Mouse (Mus musculus) CH12.LX (cell line): ENCODE results near the gene Bcas3. TPM values are rescaled to one million over a fixed set of nuclear protein-coding genes. Genes with fewer than 3 reads are reported as not detected.
A peak's percentile ranks its signal among the peaks of the same experiment; 100 is the strongest.

Experiments used
- DNase-seq: peaks from one replicate; pipeline ENCODE4 v3.0.0-alpha.2; 2013; ENCODE audit errors: extremely low read depth
- H3K27ac ChIP-seq: 2 replicates; pipeline ENCODE4 v1.5.1; 2012; ENCODE audit warnings: low read depth, mild to moderate bottlenecking, control low read depth, moderate library complexity; ENCODE audit not compliant: insufficient read depth
- H3K27me3 ChIP-seq: replicated peaks from 2 replicates; pipeline ENCODE3; 2012; ENCODE audit warnings: inconsistent platforms
- H3K36me3 ChIP-seq, 2 experiments: replicated peaks in 1 of 2; 2 replicates each; pipeline versions ENCODE3 to v1.6.1; 2012; ENCODE audit warnings: inconsistent platforms in 1 of 2, low read length in 1 of 2, mild to moderate bottlenecking in 1 of 2, mixed read lengths in 1 of 2, moderate library complexity in 1 of 2; ENCODE audit not compliant: control insufficient read depth in 1 of 2, insufficient read depth in 1 of 2
- H3K4me1 ChIP-seq, 2 experiments: 2 replicates each; pipeline ENCODE4 v1.6.1; 2012; ENCODE audit warnings: inconsistent platforms in 1 of 2, moderate library complexity in 1 of 2; ENCODE audit not compliant: insufficient read depth in 2 of 2, control insufficient read depth in 1 of 2
- H3K4me2 ChIP-seq: 2 replicates; pipeline ENCODE4 v1.6.1; 2012; ENCODE audit warnings: low read depth, mild to moderate bottlenecking, control low read depth; ENCODE audit not compliant: poor library complexity, insufficient read depth, severe bottlenecking
- H3K4me3 ChIP-seq, 3 experiments: fragments of 150-350 bp in 1 of 3; sonication (generic) in 1 of 3; replicated peaks in 1 of 3; 2 replicates each; pipeline versions ENCODE3 to v1.5.1; 2011 to 2012; ENCODE audit warnings: low read depth in 2 of 3, low read length in 2 of 3, mild to moderate bottlenecking in 2 of 3, moderate library complexity in 2 of 3, control low read depth in 1 of 3, improper control_type of control experiment in 1 of 3, inconsistent platforms in 1 of 3, mixed read lengths in 1 of 3; ENCODE audit not compliant: poor library complexity in 1 of 3
- H3K79me2 ChIP-seq: replicated peaks from 2 replicates; pipeline ENCODE4 v1.6.1; 2012; ENCODE audit warnings: mild to moderate bottlenecking, moderate library complexity; ENCODE audit not compliant: control insufficient read depth, poor library complexity, insufficient read depth, severe bottlenecking; ENCODE audit errors: extremely low read depth
- H3K9ac ChIP-seq: 2 replicates; pipeline ENCODE4 v1.6.1; 2012; ENCODE audit warnings: low read depth, mild to moderate bottlenecking, control low read depth, moderate library complexity; ENCODE audit not compliant: insufficient read depth
- H3K9me3 ChIP-seq: replicated peaks from 2 replicates; pipeline ENCODE3; 2012; ENCODE audit warnings: low read length, inconsistent platforms, mixed read lengths
- BHLHE40 ChIP-seq: IDR thresholded peaks from 2 replicates; pipeline ENCODE4 v1.6.1; 2011; ENCODE audit warnings: mild to moderate bottlenecking, low read depth, low read length, improper control_type of control experiment
- CHD2 ChIP-seq: IDR thresholded peaks from 2 replicates; pipeline ENCODE4 v1.6.1; 2011; ENCODE audit warnings: low read length, improper control_type of control experiment
- CTCF ChIP-seq, 2 experiments: IDR thresholded peaks in 1 of 2; conservative IDR thresholded peaks in 1 of 2; 2 replicates each; pipeline ENCODE4 v1.5.1; 2011 to 2012; ENCODE audit warnings: low read depth in 2 of 2, low read length in 2 of 2, improper control_type of control experiment in 1 of 2, inconsistent platforms in 1 of 2, mild to moderate bottlenecking in 1 of 2, moderate library complexity in 1 of 2
- E2F4 ChIP-seq: IDR thresholded peaks from 2 replicates; pipeline ENCODE4 v1.6.1; 2011; ENCODE audit warnings: low read depth, low read length, improper control_type of control experiment; ENCODE audit not compliant: insufficient replicate concordance
- ELF1 ChIP-seq: IDR thresholded peaks from 2 replicates; pipeline ENCODE4 v1.6.1; 2014; ENCODE audit warnings: low read depth, mild to moderate bottlenecking, inconsistent platforms, low read length, improper control_type of control experiment
- EP300 ChIP-seq: IDR thresholded peaks from 2 replicates; pipeline ENCODE4 v1.6.1; 2011; ENCODE audit warnings: low read length, improper control_type of control experiment
- ETS1 ChIP-seq: conservative IDR thresholded peaks from 2 replicates; pipeline ENCODE4 v1.6.1; 2012; ENCODE audit warnings: low read depth, mild to moderate bottlenecking, inconsistent platforms, low read length, improper control_type of control experiment, moderate library complexity
- GABPA ChIP-seq: IDR thresholded peaks from 2 replicates; pipeline ENCODE4 v1.6.1; 2012; ENCODE audit warnings: low read depth, low read length, improper control_type of control experiment, inconsistent platforms; ENCODE audit not compliant: insufficient replicate concordance
- HCFC1 ChIP-seq: IDR thresholded peaks from 2 replicates; pipeline ENCODE4 v1.6.1; 2012; ENCODE audit warnings: low read depth, mild to moderate bottlenecking, inconsistent platforms, low read length, improper control_type of control experiment
- IRF4 ChIP-seq: IDR thresholded peaks from 2 replicates; pipeline ENCODE4 v1.6.1; 2014; ENCODE audit warnings: low read depth, mild to moderate bottlenecking, inconsistent platforms, low read length, improper control_type of control experiment
- JUN ChIP-seq: IDR thresholded peaks from 2 replicates; pipeline ENCODE4 v1.6.1; 2011; ENCODE audit warnings: low read depth, mild to moderate bottlenecking, low read length, improper control_type of control experiment, moderate library complexity; ENCODE audit not compliant: insufficient read depth
- KAT2A ChIP-seq: IDR thresholded peaks from 2 replicates; pipeline ENCODE4 v1.6.1; 2012; ENCODE audit warnings: low read length, improper control_type of control experiment, inconsistent platforms; ENCODE audit not compliant: insufficient replicate concordance
- MAFK ChIP-seq: IDR thresholded peaks from 2 replicates; pipeline ENCODE4 v1.6.1; 2011; ENCODE audit warnings: low read length, improper control_type of control experiment; ENCODE audit not compliant: insufficient replicate concordance
- MAX ChIP-seq: IDR thresholded peaks from 2 replicates; pipeline ENCODE4 v1.6.1; 2011; ENCODE audit warnings: low read length, improper control_type of control experiment
- MAZ ChIP-seq: IDR thresholded peaks from 2 replicates; pipeline ENCODE4 v1.6.1; 2012; ENCODE audit warnings: low read depth, mild to moderate bottlenecking, inconsistent platforms, low read length, improper control_type of control experiment, moderate library complexity
- MEF2A ChIP-seq: IDR thresholded peaks from 2 replicates; pipeline ENCODE4 v1.6.1; 2014; ENCODE audit warnings: low read depth, mild to moderate bottlenecking, inconsistent platforms, low read length, improper control_type of control experiment, borderline replicate concordance
- MXI1 ChIP-seq: IDR thresholded peaks from 2 replicates; pipeline ENCODE4 v1.6.1; 2011; ENCODE audit warnings: mild to moderate bottlenecking, low read depth, low read length, improper control_type of control experiment
- MYC ChIP-seq: IDR thresholded peaks from 2 replicates; pipeline ENCODE4 v1.6.1; 2011; ENCODE audit warnings: low read depth, mild to moderate bottlenecking, improper control_type of control experiment, low read length
- NELFE ChIP-seq: IDR thresholded peaks from 2 replicates; pipeline ENCODE4 v1.6.1; 2011; ENCODE audit warnings: low read depth, low read length, improper control_type of control experiment
- NRF1 ChIP-seq: IDR thresholded peaks from 2 replicates; pipeline ENCODE4 v1.6.1; 2014; ENCODE audit warnings: low read depth, mild to moderate bottlenecking, inconsistent platforms, low read length, improper control_type of control experiment, moderate library complexity
- PAX5 ChIP-seq: IDR thresholded peaks from 2 replicates; pipeline ENCODE4 v1.6.1; 2012; ENCODE audit warnings: low read length, inconsistent platforms, mixed read lengths
- POLR2A ChIP-seq: IDR thresholded peaks from 2 replicates; pipeline ENCODE4 v1.6.1; 2011; ENCODE audit warnings: low read depth, mild to moderate bottlenecking, improper control_type of control experiment, low read length
- POLR2AphosphoS2 ChIP-seq: IDR thresholded peaks from 2 replicates; pipeline ENCODE4 v1.6.1; 2011; ENCODE audit warnings: low read depth, low read length, improper control_type of control experiment
- RAD21 ChIP-seq: IDR thresholded peaks from 2 replicates; pipeline ENCODE4 v1.6.1; 2011; ENCODE audit warnings: low read depth, mild to moderate bottlenecking, low read length, improper control_type of control experiment, moderate library complexity
- RCOR1 ChIP-seq: conservative IDR thresholded peaks from 2 replicates; pipeline ENCODE4 v1.6.1; 2012; ENCODE audit warnings: low read depth, mild to moderate bottlenecking, inconsistent platforms, low read length, improper control_type of control experiment
- TCF12 ChIP-seq: IDR thresholded peaks from 2 replicates; pipeline ENCODE4 v1.6.1; 2014; ENCODE audit warnings: low read depth, mild to moderate bottlenecking, inconsistent platforms, low read length, improper control_type of control experiment
- UBTF ChIP-seq: IDR thresholded peaks from 2 replicates; pipeline ENCODE4 v1.6.1; 2012; ENCODE audit warnings: low read depth, mild to moderate bottlenecking, inconsistent platforms, low read length, improper control_type of control experiment, moderate library complexity
- USF1 ChIP-seq: IDR thresholded peaks from 2 replicates; pipeline ENCODE4 v1.6.1; 2014; ENCODE audit warnings: low read depth, mild to moderate bottlenecking, inconsistent platforms, low read length, improper control_type of control experiment
- USF2 ChIP-seq: conservative IDR thresholded peaks from 2 replicates; pipeline ENCODE4 v1.6.1; 2011; ENCODE audit warnings: low read depth, low read length, improper control_type of control experiment
- ZC3H11A ChIP-seq: IDR thresholded peaks from 2 replicates; pipeline ENCODE4 v1.6.1; 2012; ENCODE audit warnings: low read depth, mild to moderate bottlenecking, inconsistent platforms, low read length, improper control_type of control experiment
- ZKSCAN1 ChIP-seq: IDR thresholded peaks from 2 replicates; pipeline ENCODE4 v1.6.1; 2012; ENCODE audit warnings: low read depth, inconsistent platforms, low read length, improper control_type of control experiment, borderline replicate concordance
- ZMIZ1 ChIP-seq: IDR thresholded peaks from 2 replicates; pipeline ENCODE4 v1.6.1; 2012; ENCODE audit warnings: low read depth, mild to moderate bottlenecking, inconsistent platforms, low read length, improper control_type of control experiment
- ZNF384 ChIP-seq: IDR thresholded peaks from 2 replicates; pipeline ENCODE4 v1.6.1; 2012; ENCODE audit warnings: low read depth, low read length, improper control_type of control experiment, inconsistent platforms
- dilution Hi-C: fragments of 300-500 bp; cut with MboI; formaldehyde crosslinking; loops from 2 replicates; pipeline ENCODE4 v1.14.3; 2020; ENCODE audit warnings: low sequenced_read_pairs; ENCODE audit not compliant: extremely low pct_unique_long_range_greater_than_20kb, extremely low pct_ligation_motif_present
- in situ Hi-C: fragments of 300-500 bp; cut with MboI; formaldehyde crosslinking; loops from 3 replicates; pipeline ENCODE4 v1.14.3; 2019; ENCODE audit warnings: low sequenced_read_pairs, low pct_ligation_motif_present, low pct_unique_long_range_greater_than_20kb, mixed read lengths
- polyA plus RNA-seq: library from polyadenylated mRNA; unstranded; fragments of >175 nt; gene quantifications from 2 replicates; pipeline ENCODE4 v1.2.1, GENCODE M21; 2012; ENCODE audit warnings: low read depth; ENCODE audit not compliant: insufficient read length
- total RNA-seq, 2 experiments: library from RNA; depleted of rRNA; stranded (reverse); fragments of 300-350 nt in 1 of 2; fragments of >200 nt in 1 of 2; gene quantifications; 2 replicates each; pipeline ENCODE4 v1.2.3; 2012 to 2014

Bcas3 gene
- total and polyA plus RNA-seq, 3 experiments, result 8.2 to 21.3 (median 9.7) TPM

DNA sequence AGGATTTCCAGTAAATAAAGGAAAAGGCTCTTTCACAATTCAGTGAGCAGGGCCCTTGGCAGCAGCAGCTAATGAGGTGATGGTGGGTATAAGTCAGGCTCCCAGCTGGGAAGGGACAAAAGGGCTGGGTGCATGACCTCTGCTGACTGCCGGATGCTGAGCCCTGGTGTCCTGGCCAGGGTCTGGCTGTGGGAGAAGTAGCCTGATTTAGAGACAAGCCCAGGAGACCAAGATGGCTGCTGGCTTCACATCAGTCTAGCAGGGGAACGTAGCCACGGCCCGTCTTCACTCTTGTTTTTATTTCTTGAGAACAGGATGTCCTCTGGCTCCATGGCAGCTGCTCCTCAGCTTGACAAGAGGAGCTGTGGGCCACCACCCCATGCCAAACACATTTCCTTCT lies 493.5 kb downstream of the Bcas3 start:
- Histone ChIP-seq H3K36me3 (no peaks in the 10 kb centered on the region), H3K4me2 (no peak overlapping the region), H3K4me3 (no peak overlapping the region), H3K27ac (no peak overlapping the region), H3K4me1 (peaks cover 8 to 29% of the 10 kb centered on the region in 2 experiments), H3K79me2 (no peaks in the 10 kb centered on the region), H3K9me3 (peaks cover 6% of the 10 kb centered on the region), H3K9ac (no peak overlapping the region), H3K27me3 (peaks cover 52% of the 10 kb centered on the region)
- TF ChIP-seq ZNF384 (no peak), HCFC1 (no peak), GABPA (no peak), RAD21 (no peak), POLR2AphosphoS2 (no peak), MAFK (no peak), USF2 (no peak), TCF12 (no peak)
- in situ Hi-C loops (loop anchor here (5.0 kb wide), 1 partner anchor 126 kb away; no protein-coding TSS in a partner anchor), dilution Hi-C loops (no loop called here)
- no peak for DNase-seq

DNA sequence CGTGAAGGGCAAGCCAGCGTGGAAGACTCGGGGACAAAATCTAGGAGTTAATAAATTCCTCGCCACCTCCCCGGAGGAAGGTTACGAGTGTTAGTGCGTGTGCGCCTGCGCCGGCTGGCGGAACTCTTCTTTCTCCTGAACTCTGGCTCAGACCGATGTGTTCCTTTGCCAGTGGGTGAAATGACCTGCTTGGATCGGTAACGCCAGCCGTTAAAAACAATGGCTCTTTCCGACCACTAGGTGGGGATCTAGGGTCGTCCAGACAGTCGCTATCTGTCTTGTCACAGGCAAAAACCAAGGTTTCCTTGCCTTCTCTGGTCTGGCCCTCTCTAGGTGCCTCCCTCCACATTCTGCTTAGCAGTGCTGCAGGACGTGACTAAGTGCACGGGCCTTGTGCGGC lies 496.1 kb downstream of the Bcas3 start:
- peak; percentile 93 for DNase-seq
- dilution Hi-C loops, result no loop called here
- H3K9me3 ChIP-seq, result no peaks in the 10 kb centered on the region
- no peaks in the 10 kb centered on the region for H3K79me2 ChIP-seq
- peaks cover 6 to 12% of the 10 kb centered on the region in 2 experiments for H3K4me1 ChIP-seq
- in situ Hi-C loops, result loop anchor here (5.0 kb wide), 1 partner anchor 123 kb away; no protein-coding TSS in a partner anchor
- H3K27me3 ChIP-seq, result peaks cover 31% of the 10 kb centered on the region
- H3K4me2 ChIP-seq, result peak overlapping the region; percentile 22; the same call in 1 of the 2 replicates
- H3K36me3 ChIP-seq, result no peaks in the 10 kb centered on the region
- H3K27ac ChIP-seq, result no peak overlapping the region
- H3K9ac ChIP-seq, result no peak overlapping the region
- no peak overlapping the region for H3K4me3 ChIP-seq
- TF ChIP-seq IRF4 (peak; percentile 47; the same call in 1 of the 2 replicates), RAD21 (peak; percentile 99), USF1 (no peak), ETS1 (no peak), NELFE (peak; percentile 37; the same call in 1 of the 2 replicates), TCF12 (no peak), EP300 (no peak), CTCF (conservative IDR thresholded peaks at IDR 0.05 in 1 of 2, IDR thresholded peaks at IDR 0.05 in 1 of 2; ENCODE audit: low read depth in 2 of 2, low read length in 2 of 2) (peak; percentile 87 to 98), NRF1 (peak; percentile 78), CHD2 (no peak), ZKSCAN1 (no peak), BHLHE40 (peak; percentile 46; the same call in 1 of the 2 replicates), POLR2A (no peak), E2F4 (no peak), USF2 (no peak), HCFC1 (no peak), MAZ (no peak), RCOR1 (no peak), ZC3H11A (peak; percentile 91), ELF1 (no peak; the same call in 1 of the 2 replicates), MAX (no peak), ZMIZ1 (no peak), MXI1 (0 out of 2 replicates have a peak, but pooled peaks have one; percentile 24), JUN (no peak), MEF2A (peak; percentile 32; the same call in 1 of the 2 replicates), UBTF (0 out of 2 replicates have a peak, but pooled peaks have one; percentile 44), KAT2A (no peak), PAX5 (no peak), MYC (no peak), ZNF384 (no peak)
